Mouse (Mus musculus): ENCODE results near the gene Ptpn5.

GRCm38 (mm10) chr7:47106949-47107348, 26.5 kb downstream of the Ptpn5 start:
- TF ChIP-seq EP300 (IDR thresholded peaks at IDR 0.05) (no peak), CTCF (IDR thresholded peaks at IDR 0.05) (no peak)
